Mouse (Mus musculus): ENCODE measurements around the gene Rptor. TPM values are rescaled to one million over a fixed set of nuclear protein-coding genes. Genes with fewer than 3 reads are reported as not detected.

The Rptor gene
- total RNA-seq, 2 experiments from 2014 or later: 64.2 to 70.0 TPM

DNA sequence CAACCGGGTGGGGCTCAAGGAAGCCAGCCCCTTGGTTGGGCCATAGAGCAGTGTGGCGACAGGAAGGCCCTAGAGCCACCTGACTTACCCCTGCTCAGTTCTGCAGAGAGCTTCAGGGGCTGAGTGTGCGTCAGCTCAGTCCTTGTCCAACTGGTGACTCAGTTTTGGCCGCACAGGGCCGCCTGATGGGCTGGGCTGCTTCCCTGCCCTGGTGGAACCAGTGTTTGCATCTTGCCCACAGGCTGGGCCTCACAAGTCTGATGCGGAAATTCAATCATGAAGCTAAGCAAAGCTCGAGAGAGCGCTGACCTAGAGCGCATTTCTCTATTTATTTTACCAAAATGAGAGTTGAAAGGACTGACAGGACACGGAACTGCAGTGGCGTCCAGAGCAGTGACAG, 296.3 kb downstream of the Rptor start:
- intact Hi-C loops (cut with DNase I): no loop called here
- no peak for DNase-seq (ENCODE audit: extremely low spot score in 1 of 2, low spot score in 2 of 2)
- peak overlapping the region; percentile 41 for H3K27ac ChIP-seq
- TF ChIP-seq CTCF (IDR thresholded peaks at IDR 0.05): no peak
- no peak overlapping the region for H3K4me3 ChIP-seq

DNA sequence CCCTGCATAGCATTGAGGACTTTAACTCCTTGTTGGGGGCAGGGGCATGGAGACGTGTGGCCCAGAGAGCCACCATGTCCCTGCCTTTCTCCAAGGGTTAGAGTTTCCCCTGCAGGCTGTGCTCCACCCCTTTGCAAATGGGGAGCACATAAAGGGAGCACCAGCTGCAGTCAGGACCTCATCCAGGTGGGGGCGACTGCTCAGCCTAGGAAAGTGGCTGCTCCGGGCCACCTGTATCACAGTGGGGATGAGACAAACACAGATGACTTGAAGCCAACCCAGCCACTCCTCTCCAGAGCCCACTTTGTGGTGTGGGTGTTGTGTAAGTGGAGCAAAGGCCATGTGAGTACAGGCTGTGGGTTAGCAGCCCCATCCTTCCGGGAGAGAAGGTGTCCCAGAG, 298.5 kb downstream of the Rptor start:
- no peak for DNase-seq (ENCODE audit: extremely low spot score in 1 of 2, low spot score in 2 of 2)
- Histone ChIP-seq H3K27ac (no peak overlapping the region), H3K4me3 (no peak overlapping the region)
- no peak for TF ChIP-seq CTCF (IDR thresholded peaks at IDR 0.05)
- intact Hi-C loops (cut with DNase I): loop anchor here (10.0 kb wide), 1 partner anchor 596 kb away; the partner anchor contains the start of genes Card14 and Eif4a3

DNA sequence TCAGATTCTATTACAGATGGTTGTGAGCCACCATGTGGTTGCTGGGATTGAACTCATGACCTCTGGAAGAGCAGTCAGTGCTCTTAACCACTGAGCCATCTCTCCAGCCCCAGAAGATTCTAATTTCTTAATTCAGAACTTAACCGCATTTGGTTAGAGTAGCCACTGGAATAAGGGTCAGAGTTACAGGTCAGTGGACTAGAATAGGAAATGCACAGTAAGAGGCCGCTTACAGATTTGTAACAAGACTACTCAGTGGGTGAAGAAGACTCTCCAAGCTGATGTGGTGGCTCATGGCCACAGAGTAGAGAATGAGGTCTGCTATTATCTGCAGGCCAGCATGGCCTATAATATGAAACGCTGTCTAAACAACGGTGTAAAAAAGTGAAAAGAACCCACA, 300.2 kb downstream of the Rptor start:
- TF ChIP-seq CTCF (IDR thresholded peaks at IDR 0.05): 0 out of 2 replicates have a peak, but pooled peaks have one; percentile 14
- DNase-seq (ENCODE audit: extremely low spot score in 1 of 2, low spot score in 2 of 2): no peak
- Histone ChIP-seq H3K4me3 (no peak overlapping the region), H3K27ac (no peak overlapping the region)
- intact Hi-C loops (cut with DNase I): loop anchor here (10.0 kb wide), 1 partner anchor 598 kb away; the partner anchor contains the start of genes Card14 and Eif4a3

DNA sequence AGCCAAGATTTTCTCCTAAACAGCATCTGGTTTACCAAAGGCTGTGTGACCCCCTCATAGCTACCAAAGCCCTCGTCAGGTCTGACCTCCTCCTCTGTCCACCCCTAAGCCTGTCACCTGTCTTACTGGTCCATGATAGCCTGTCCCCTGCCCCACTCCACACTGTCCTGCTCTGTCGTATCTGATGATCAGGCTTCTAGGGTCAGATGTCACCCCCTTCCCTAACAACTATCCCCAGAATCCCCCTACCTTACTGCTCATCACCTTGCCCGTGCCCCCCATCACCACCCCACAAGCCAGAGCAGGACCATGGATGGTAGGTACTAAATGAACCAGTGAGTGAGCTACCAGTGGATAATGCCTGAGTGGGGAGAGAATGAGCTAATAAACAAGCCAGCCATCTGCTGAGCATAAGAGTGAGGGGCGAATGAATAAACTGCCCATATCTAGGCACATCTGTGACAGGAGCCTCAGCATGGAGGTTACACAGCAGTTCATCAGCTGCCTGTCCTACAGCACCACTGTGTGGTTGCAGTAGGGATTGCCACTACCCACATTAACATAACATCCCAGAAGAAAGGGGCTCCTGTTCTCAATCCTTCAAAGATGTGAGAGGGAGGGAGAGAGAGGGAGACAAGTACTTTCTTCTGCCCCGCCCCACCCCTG, 302.0 kb downstream of the Rptor start:
- intact Hi-C loops (cut with DNase I): loop anchor here (2.0 to 10.0 kb wide), 5 partner anchors 107 to 600 kb away; partner anchors contain the start of genes Card14, Eif4a3 and Nptx1
- Histone ChIP-seq H3K4me3 (no peak overlapping the region), H3K27ac (no peak overlapping the region)
- TF ChIP-seq CTCF (IDR thresholded peaks at IDR 0.05): peak; percentile 93
- DNase-seq (ENCODE audit: extremely low spot score in 1 of 2, low spot score in 2 of 2): peak; percentile 76 to 79

DNA sequence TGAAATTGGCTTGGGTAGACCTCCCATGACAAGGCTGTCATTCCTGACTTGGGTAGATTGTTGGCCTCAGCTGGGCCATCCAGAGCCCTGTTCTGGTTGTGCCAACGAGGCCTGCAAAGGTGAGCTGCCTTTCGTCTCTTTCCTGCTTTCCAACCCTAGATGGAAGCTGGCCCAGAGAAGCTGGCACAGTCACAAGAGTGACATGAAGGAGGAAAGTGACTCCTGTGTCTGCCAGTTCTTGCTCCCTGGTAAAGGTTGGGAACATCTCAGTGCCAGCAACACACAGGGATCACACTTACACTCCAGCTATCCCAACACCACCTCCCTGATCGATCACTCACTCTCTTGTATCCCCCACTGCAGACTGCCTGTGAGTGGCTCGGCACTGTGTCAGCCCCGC, 303.1 kb downstream of the Rptor start:
- DNase-seq (ENCODE audit: extremely low spot score in 1 of 2, low spot score in 2 of 2): peak in 1 of 2 experiments; percentile 13
- no peak overlapping the region for H3K4me3 ChIP-seq
- TF ChIP-seq CTCF (IDR thresholded peaks at IDR 0.05): no peak
- H3K27ac ChIP-seq: peak overlapping the region; percentile 87
- intact Hi-C loops (cut with DNase I): loop anchor here (2.0 to 10.0 kb wide), 5 partner anchors 108 to 601 kb away; partner anchors contain the start of genes Card14, Eif4a3 and Nptx1

DNA sequence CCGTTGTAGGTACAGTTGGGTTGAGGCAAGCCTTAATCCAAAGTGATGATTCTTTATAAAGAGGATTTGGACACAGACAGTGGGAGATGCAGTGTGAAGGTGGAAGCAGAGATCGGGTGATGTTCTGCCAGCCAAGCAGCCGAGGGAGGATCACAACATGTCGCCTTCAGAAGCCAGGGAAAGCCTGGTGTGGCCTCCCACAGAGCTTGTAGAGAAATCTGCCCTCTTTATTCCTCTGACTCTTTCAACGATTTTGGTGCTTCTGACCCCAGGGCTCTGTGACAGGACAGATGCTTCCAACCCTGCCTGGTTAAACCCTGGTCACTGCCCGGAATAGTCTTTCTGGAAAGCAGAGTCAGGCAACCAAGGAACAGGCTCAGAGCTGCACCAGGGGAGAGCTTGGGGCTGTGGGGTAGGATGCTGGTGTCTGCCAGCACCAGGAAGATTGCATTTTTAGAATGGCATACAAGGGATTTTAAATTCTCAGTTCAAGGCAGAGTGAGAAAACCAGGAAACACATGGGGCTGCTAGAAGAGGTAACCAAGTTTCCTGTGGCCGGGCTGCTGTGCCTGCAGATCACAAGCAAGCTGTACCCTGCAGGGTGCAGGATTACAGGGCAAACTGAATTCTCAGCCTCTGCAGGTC, 304.4 kb downstream of the Rptor start:
- Histone ChIP-seq H3K27ac (peak overlapping the region; percentile 87), H3K4me3 (no peak overlapping the region)
- intact Hi-C loops (cut with DNase I): loop anchor here (5.0 to 10.0 kb wide), 4 partner anchors 110 to 602 kb away; partner anchors contain the start of genes Card14, Eif4a3 and Nptx1
- peak in 1 of 2 experiments; percentile 54 for DNase-seq (ENCODE audit: extremely low spot score in 1 of 2, low spot score in 2 of 2)
- no peak for TF ChIP-seq CTCF (IDR thresholded peaks at IDR 0.05)

DNA sequence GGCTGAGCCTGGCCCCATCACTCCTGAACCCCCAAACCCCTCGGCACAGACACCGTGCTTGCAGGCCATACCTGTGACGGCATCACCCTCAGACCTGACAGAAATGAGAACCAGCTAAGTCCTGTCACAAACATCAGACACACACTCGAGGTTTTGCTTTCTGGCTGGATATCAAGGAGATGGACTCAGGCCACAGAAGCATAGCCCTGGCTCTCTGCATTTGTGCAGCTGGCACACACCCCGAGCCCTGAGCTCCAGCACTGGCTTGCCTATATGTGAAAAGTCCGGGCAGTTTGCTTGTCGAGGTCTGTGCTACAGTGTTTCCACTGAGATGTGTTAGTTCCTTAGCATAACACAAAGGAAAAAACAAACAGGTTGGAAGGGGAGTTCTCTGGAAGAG, 305.0 kb downstream of the Rptor start:
- DNase-seq (ENCODE audit: extremely low spot score in 1 of 2, low spot score in 2 of 2): no peak
- intact Hi-C loops (cut with DNase I): loop anchor here (5.0 to 10.0 kb wide), 4 partner anchors 110 to 603 kb away; partner anchors contain the start of genes Card14, Eif4a3 and Nptx1
- no peak overlapping the region for H3K4me3 ChIP-seq
- no peak for TF ChIP-seq CTCF (IDR thresholded peaks at IDR 0.05)
- peak overlapping the region; percentile 87 for H3K27ac ChIP-seq

DNA sequence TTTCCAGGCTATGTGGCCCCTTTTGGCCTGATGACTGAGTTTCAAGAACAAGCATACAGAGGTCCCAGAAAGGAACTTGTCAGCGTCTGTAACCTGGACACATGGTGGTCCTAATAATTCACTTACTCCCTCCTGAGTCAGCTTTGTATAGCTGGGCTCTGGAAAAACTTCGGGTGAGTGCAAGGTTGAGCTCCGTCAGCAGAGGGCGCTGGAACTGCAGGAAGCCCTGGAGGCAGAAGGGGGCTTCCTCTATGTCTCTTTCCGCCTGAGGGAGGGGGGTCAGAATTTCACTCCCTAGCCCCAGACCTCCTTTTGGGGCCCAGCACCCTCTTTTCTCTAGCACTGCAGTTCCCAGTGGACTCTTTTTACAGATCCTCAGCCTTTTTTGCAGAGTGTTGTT, 306.7 kb downstream of the Rptor start:
- peak; percentile 68 to 81 for DNase-seq (ENCODE audit: extremely low spot score in 1 of 2, low spot score in 2 of 2)
- TF ChIP-seq CTCF (IDR thresholded peaks at IDR 0.05): peak; percentile 92
- Histone ChIP-seq H3K27ac (no peak overlapping the region; the same call in 1 of the 2 replicates), H3K4me3 (no peak overlapping the region)
- intact Hi-C loops (cut with DNase I): loop anchor here (1.0 to 10.0 kb wide), 5 partner anchors 82 to 605 kb away; partner anchors contain the start of genes Card14, Eif4a3 and Nptx1

DNA sequence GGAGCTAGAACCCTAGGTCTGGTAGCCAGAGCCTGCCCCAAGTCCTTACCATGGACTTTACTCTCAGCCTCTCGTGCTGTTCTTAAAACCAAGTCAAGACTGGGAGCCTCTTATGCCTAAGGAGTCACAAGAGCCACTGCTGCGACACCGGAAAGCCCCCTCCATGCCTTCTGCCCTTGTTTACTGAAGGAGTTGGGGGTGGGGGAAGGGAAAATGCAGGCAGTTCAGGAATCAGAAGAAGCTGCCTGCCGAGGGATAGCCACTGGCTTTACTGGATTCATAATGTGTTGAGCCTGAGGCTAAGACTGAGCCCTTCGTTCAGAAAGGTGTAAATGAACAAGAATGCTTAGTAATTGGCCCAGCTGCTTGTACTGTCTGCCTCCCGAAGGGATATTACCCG, 310.1 kb downstream of the Rptor start:
- intact Hi-C loops (cut with DNase I): loop anchor here (5.0 kb wide), 1 partner anchor 189 kb away; no protein-coding TSS in a partner anchor
- Histone ChIP-seq H3K27ac (peak overlapping the region; percentile 92), H3K4me3 (peak overlapping the region; percentile 66)
- no peak for TF ChIP-seq CTCF (IDR thresholded peaks at IDR 0.05)
- DNase-seq (ENCODE audit: extremely low spot score in 1 of 2, low spot score in 2 of 2): no peak

DNA sequence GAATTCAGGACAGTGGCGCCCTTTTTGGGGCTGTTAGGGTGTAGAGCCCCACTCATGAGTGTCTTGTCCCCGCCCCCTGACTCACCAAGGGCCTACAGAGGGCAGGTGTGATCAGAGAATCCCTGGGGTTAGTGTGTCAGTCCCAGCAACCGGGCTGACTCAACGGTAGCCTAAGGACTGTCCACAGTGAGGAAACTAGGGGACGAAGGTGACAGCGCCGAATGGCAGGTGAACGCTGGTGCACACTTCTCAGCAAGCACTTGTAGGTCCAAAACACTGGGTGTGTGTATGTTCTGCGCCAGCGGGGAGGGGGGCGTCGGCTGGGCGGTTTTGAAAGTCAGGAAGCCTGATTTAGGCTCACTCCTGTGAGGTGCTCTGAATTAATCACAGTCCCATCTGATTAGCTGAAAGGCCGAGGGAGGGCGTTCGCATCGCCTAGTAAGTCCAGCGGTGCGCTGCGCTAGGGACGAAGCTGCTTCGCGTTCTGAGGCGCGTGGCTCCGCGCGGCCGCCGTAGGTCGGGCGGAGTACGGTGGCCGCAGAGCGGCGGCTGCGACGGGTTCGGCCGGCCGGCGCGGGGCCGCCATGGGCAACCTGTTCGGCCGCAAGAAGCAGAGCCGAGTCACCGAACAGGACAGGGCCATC, 310.7 kb downstream of the Rptor start, which contains the start of gene Chmp6:
TSS of gene Chmp6 (plus strand) at position 151 of the 644 bp plus-strand sequence.
- intact Hi-C loops (cut with DNase I): loop anchor here (5.0 kb wide), 1 partner anchor 189 kb away; no protein-coding TSS in a partner anchor
- peak within 1 kb of the TSS; percentile 66 for H3K4me3 ChIP-seq
- peak within 1 kb of the TSS; percentile 92 for H3K27ac ChIP-seq
- DNase-seq (ENCODE audit: extremely low spot score in 1 of 2, low spot score in 2 of 2): peak; percentile 92 to 97
- TF ChIP-seq CTCF (IDR thresholded peaks at IDR 0.05): no peak; the same call in 1 of the 2 replicates

DNA sequence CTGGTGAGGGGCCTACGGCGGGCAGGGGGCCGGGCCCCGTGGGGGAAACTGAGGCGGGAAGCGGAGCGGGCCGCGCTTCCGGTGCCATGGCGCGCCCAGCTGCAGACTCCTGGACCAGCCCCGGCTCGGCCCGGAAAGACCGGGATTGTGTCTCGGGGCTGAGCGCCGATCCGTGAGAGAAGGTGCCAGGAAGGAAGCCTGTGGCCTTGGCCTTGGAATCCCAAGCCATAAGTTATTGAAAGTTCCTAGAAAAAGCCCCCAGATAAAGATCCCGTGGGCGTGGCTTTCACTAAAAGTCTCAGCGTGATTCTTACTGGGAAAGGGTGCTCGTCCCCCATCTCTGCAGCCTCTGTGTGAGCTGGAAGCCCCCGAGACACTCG, 311.2 kb downstream of the Rptor start:
- intact Hi-C loops (cut with DNase I): loop anchor here (5.0 kb wide), 1 partner anchor 188 kb away; no protein-coding TSS in a partner anchor
- TF ChIP-seq CTCF (IDR thresholded peaks at IDR 0.05): no peak
- no peak for DNase-seq (ENCODE audit: extremely low spot score in 1 of 2, low spot score in 2 of 2)
- H3K4me3 ChIP-seq: peak overlapping the region; percentile 66
- peak overlapping the region; percentile 92 for H3K27ac ChIP-seq
